Comparison of ENCODE assay signal across 8 mouse cellular contexts in genomic region chr17:67869731-67870601, GRCm38 (mm10).
A peak's percentile ranks its signal among the peaks of the same experiment; 100 is the strongest.
DNase-seq lines count a peak whose midpoint lies in the region; ATAC-seq and TF ChIP-seq lines count a peak whose summit lies in the region.

No protein-coding gene starts in this region.

- TF ChIP-seq CTCF in E14TG2a.4 (conservative IDR thresholded peaks at IDR 0.05; ENCODE audit: low read length): peak; percentile 94

- 71% methylated on average over 23 of the region's 23 CpGs for WGBS in embryonic facial prominence, embryonic 15.5 days
- 67% methylated on average over 23 of the region's 23 CpGs for WGBS in heart, embryonic 12.5 days

- peak; percentile 26 to 67 for DNase-seq in adrenal gland, postnatal 4 days (ENCODE audit: low spot score in 2 of 2)
- DNase-seq in kidney, postnatal 25 days: peak; percentile 60 to 87
- DNase-seq in lung, adult 18-20 months: peak; percentile 30 to 31
- DNase-seq in ovary, postnatal 10 days (ENCODE audit: low spot score): peak; percentile 43
- DNase-seq in spleen, postnatal 14 days (ENCODE audit: low spot score in 2 of 2): no peak

- no peak overlapping the region for H3K4me3 ChIP-seq in E14TG2a.4 (replicated peaks; ENCODE audit: low read length)
- H3K4me3 ChIP-seq in embryonic facial prominence, embryonic 15.5 days (replicated peaks): no peak overlapping the region
- H3K4me3 ChIP-seq in heart, embryonic 12.5 days: no peak overlapping the region

- H3K4me2 ChIP-seq in embryonic facial prominence, embryonic 15.5 days (replicated peaks): no peak overlapping the region
- no peak overlapping the region for H3K4me2 ChIP-seq in heart, embryonic 12.5 days

- no peaks in the 10 kb centered on the region for H3K9me3 ChIP-seq in E14TG2a.4 (ENCODE audit: low read length)
- H3K9me3 ChIP-seq in embryonic facial prominence, embryonic 15.5 days (replicated peaks): no peaks in the 10 kb centered on the region
- peaks cover 9% of the 10 kb centered on the region; the same call in 1 of the 2 replicates for H3K9me3 ChIP-seq in heart, embryonic 12.5 days (replicated peaks)

- no peak overlapping the region; the same call in 1 of the 2 replicates for H3K27ac ChIP-seq in embryonic facial prominence, embryonic 15.5 days (replicated peaks)
- H3K27ac ChIP-seq in heart, embryonic 12.5 days (ENCODE audit: poor library complexity, severe bottlenecking): no peak overlapping the region

- peaks cover 27% of the 10 kb centered on the region for H3K36me3 ChIP-seq in E14TG2a.4 (ENCODE audit: insufficient read depth, low read length)
- peaks cover 41% of the 10 kb centered on the region for H3K36me3 ChIP-seq in embryonic facial prominence, embryonic 15.5 days
- H3K36me3 ChIP-seq in heart, embryonic 12.5 days: peaks cover 40% of the 10 kb centered on the region

- ATAC-seq in embryonic facial prominence, embryonic 15.5 days (ENCODE audit: insufficient number of reproducible peaks, low FRiP score, low TSS enrichment, low read depth): peak; percentile 21; the same call in 1 of the 2 replicates
- ATAC-seq in heart, embryonic 12.5 days (ENCODE audit: insufficient number of reproducible peaks, low FRiP score): peak; percentile 69

- no peaks in the 10 kb centered on the region for H3K27me3 ChIP-seq in E14TG2a.4 (ENCODE audit: insufficient read depth, low read length)
- H3K27me3 ChIP-seq in embryonic facial prominence, embryonic 15.5 days: no peaks in the 10 kb centered on the region
- H3K27me3 ChIP-seq in heart, embryonic 12.5 days (replicated peaks): peaks cover 51% of the 10 kb centered on the region

- H3K4me1 ChIP-seq in E14TG2a.4 (replicated peaks; ENCODE audit: low read depth, low read length): peaks cover 7% of the 10 kb centered on the region; the same call in 1 of the 2 replicates
- peaks cover 32% of the 10 kb centered on the region for H3K4me1 ChIP-seq in embryonic facial prominence, embryonic 15.5 days
- peaks cover 4% of the 10 kb centered on the region; the same call in 1 of the 2 replicates for H3K4me1 ChIP-seq in heart, embryonic 12.5 days (replicated peaks)

- no peak overlapping the region for H3K9ac ChIP-seq in embryonic facial prominence, embryonic 15.5 days
- H3K9ac ChIP-seq in heart, embryonic 12.5 days: no peak overlapping the region

Comparison
In these comparisons a context has a peak if more than half of its experiments do, and no peak if none do; other contexts are left out.
1. DNase-seq: peak in adrenal gland, postnatal 4 days (2 of 2), kidney, postnatal 25 days (2 of 2), lung, adult 18-20 months (2 of 2) and ovary, postnatal 10 days (single experiment); none in spleen, postnatal 14 days (0 of 2).